Mouse (Mus musculus): ENCODE measurements around the gene Ppfia4.

The Ppfia4 gene

GRCm38 (mm10) chr1:134332770-134333271, at the start of gene Ppfia4:
Gene Ppfia4 (minus strand): TSS chr1:134332928.
- peak; percentile 50 for DNase-seq

- DNase-seq = peak; percentile 26
Measured at GRCm38 (mm10) chr1:134381795-134382625, 49.3 kb upstream of the Ppfia4 start.

- DNase-seq = no peak
Measured at GRCm38 (mm10) chr1:134381051-134381450, 48.3 kb upstream of the Ppfia4 start.

- DNase-seq = no peak
Measured at GRCm38 (mm10) chr1:134374124-134374523, 41.4 kb upstream of the Ppfia4 start.

GRCm38 (mm10) chr1:134368777-134369337, 36.1 kb upstream of the Ppfia4 start:
- DNase-seq = peak; percentile 84

GRCm38 (mm10) chr1:134365491-134365890, 32.8 kb upstream of the Ppfia4 start:
- DNase-seq = no peak

- no peak for DNase-seq
Measured at GRCm38 (mm10) chr1:134363194-134363593, 30.5 kb upstream of the Ppfia4 start.

- DNase-seq = peak; percentile 98
Measured at GRCm38 (mm10) chr1:134361857-134362212, 29.1 kb upstream of the Ppfia4 start, which contains the start of gene Tmem183a. Gene Tmem183a (minus strand): TSS chr1:134361979.

- DNase-seq = no peak
Measured at GRCm38 (mm10) chr1:134361195-134361856, 28.6 kb upstream of the Ppfia4 start.

- DNase-seq = no peak
Measured at GRCm38 (mm10) chr1:134360656-134361055, 27.9 kb upstream of the Ppfia4 start.

GRCm38 (mm10) chr1:134357461-134357860, 24.7 kb upstream of the Ppfia4 start:
- DNase-seq = no peak

GRCm38 (mm10) chr1:134353326-134353725, 20.6 kb upstream of the Ppfia4 start:
- no peak for DNase-seq

GRCm38 (mm10) chr1:134347791-134348190, 15.1 kb upstream of the Ppfia4 start:
- DNase-seq = no peak

- DNase-seq = no peak
Measured at GRCm38 (mm10) chr1:134345075-134345474, 12.3 kb upstream of the Ppfia4 start.

- DNase-seq = peak; percentile 92
Measured at GRCm38 (mm10) chr1:134344005-134344950, 11.6 kb upstream of the Ppfia4 start.

- peak; percentile 4 for DNase-seq
Measured at GRCm38 (mm10) chr1:134343567-134343966, 10.8 kb upstream of the Ppfia4 start.

- DNase-seq = peak; percentile 6
Measured at GRCm38 (mm10) chr1:134342781-134343310, 10.1 kb upstream of the Ppfia4 start.

GRCm38 (mm10) chr1:134342278-134342664, 9.5 kb upstream of the Ppfia4 start:
- DNase-seq = peak; percentile 3

- peak; percentile 4 for DNase-seq
Measured at GRCm38 (mm10) chr1:134341641-134342277, 9.0 kb upstream of the Ppfia4 start.

GRCm38 (mm10) chr1:134339757-134340619, 7.3 kb upstream of the Ppfia4 start:
- DNase-seq = peak; percentile 15

- no peak for DNase-seq
Measured at GRCm38 (mm10) chr1:134339162-134339561, 6.4 kb upstream of the Ppfia4 start.
